Mouse (Mus musculus) ES-E14 (cell line): ENCODE data around the gene Lrp5.

ENCODE experiments used
- CHD2 ChIP-seq: IDR thresholded peaks from 2 replicates; pipeline ENCODE4 v1.6.1; 2014; ENCODE audit warnings: mild to moderate bottlenecking, low read depth, low read length, inconsistent platforms
- ZC3H11A ChIP-seq: IDR thresholded peaks from 2 replicates; pipeline ENCODE4 v1.6.1; 2012; ENCODE audit warnings: low read depth, mild to moderate bottlenecking, inconsistent platforms, low read length, borderline replicate concordance

- no peak for TF ChIP-seq ZC3H11A
- no peak for TF ChIP-seq CHD2
These were observed 54.3 kb downstream of the Lrp5 start for GRCm38 (mm10) chr19:3632018-3632417.
